Mouse (Mus musculus): ENCODE results near the gene Mpp3.

- TF ChIP-seq POLR2A (IDR thresholded peaks at IDR 0.05; ENCODE audit: insufficient read length, low read depth) (no peak), USF1 (IDR thresholded peaks at IDR 0.05; ENCODE audit: low read depth) (no peak), E2F4 (IDR thresholded peaks at IDR 0.05; ENCODE audit: insufficient read depth) (no peak)
Measured at GRCm38 (mm10) chr11:101980603-101981157, 47.6 kb downstream of the Mpp3 start.
